Mouse (Mus musculus): ENCODE measurements around the gene Pdxk. TPM values are rescaled to one million over a fixed set of nuclear protein-coding genes. Genes with fewer than 3 reads are reported as not detected.

The Pdxk gene
- total RNA-seq, 2 experiments from 2014 or later: 95.6 to 96.1 TPM

DNA sequence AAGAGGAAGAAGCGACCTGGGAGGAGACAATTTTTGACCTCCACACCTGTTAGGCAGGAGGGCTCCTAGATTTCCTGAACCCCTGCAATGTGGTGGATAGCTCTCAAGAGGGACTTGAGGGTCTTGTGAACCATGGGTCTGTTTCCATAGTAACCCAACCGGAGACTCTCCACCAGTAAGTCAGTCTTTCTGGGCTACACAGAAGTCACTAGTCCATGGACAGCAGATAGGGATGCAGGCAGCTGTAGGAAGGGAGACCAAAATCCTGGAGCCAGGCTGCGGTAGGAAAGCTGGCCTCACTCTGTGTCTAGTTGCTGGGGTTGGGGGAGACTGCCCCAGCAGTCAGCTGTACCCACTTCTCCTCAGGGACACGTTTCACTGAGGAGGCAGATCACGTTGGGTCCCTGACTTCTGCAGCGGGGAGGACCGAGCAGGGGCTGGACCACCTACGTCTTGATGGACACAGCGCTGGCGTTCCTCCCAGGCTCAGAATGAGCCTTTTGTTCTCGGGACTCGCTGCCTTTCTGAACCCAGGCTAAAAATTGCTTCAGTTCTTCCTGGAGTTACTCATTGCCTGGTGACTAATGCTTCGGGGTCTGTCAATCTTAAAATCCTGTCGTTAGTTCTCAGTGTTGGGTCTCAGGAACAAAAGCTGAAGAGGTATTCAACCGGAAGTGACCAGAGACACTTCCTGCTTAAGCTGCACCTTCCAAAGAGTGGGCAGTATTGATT is 6.0 kb upstream of the Pdxk start:
- Histone ChIP-seq H3K27ac (peak overlapping the region; percentile 65), H3K4me3 (no peak overlapping the region; the same call in 1 of the 2 replicates)
- DNase-seq (ENCODE audit: low spot score in 2 of 2): no peak
- TF ChIP-seq CTCF (conservative IDR thresholded peaks at IDR 0.05): no peak

DNA sequence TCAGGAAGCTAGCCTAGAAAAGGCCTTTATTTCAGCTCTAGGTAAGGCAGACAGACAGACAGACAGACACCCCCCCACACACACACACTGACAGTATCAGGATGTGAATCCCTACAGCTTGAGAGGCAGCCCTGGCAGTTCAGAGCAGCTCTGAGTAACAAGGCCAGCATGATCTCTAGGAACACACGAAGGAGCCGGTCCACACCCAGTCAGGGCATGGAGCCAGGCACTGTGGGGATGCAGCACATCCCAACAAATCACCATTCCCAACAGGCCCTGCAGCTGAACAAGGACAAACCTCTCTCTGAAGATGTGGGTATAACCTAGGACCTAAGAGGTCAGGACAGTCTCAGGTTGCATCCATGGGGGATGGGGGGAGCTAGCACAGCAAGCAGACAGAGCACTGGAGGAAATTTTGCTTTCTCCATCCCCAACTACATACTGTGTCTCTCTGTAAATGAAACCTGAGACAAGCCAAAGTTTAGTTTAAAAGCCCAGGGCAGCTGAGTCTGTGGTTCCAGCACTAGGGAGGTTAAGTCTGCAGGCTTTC is 3.1 kb upstream of the Pdxk start:
- DNase-seq (ENCODE audit: low spot score in 2 of 2): no peak
- Histone ChIP-seq H3K27ac (no peak overlapping the region), H3K4me3 (no peak overlapping the region)
- no peak for TF ChIP-seq CTCF (conservative IDR thresholded peaks at IDR 0.05)

DNA sequence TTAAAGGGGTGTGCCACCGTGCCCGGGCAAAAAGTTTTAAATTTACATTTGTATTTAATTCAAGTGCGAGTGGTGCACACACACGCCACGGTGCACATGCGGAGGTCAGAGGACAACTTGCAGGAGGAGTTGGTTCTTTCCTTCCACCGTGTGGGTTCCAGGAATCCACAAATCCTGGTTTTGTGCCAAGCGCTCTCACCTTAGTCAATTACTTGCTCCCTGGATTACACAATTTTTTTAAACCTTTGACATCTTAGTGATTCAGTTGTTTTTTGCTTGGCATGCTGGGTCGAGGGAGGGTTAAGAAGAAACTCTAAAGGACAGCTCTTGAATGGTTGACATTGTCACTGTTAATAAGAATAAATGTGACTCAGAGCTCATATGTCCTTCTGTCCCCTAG is 1.9 kb upstream of the Pdxk start:
- H3K27ac ChIP-seq: no peak overlapping the region
- DNase-seq (ENCODE audit: low spot score in 2 of 2): no peak
- no peak overlapping the region for H3K4me3 ChIP-seq
- TF ChIP-seq CTCF (conservative IDR thresholded peaks at IDR 0.05): no peak

DNA sequence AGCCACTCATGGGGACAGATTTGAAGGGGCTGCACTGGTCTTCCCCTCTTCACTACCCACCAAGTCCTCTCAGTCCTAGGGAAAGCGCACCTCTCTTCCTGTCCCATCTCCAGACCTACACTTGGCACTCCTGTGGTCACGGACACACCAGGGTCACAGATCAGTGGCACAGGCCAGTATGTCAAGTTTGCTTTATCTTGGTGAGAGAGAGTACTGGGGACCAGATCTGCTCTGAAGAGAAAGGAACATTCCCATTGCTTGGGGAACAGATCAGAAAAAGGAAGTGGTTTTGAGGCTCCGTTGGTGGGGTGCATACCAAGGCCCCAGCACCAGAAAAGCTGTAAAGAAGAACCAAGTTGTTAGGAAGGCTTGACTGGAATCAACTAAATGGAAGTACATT is 697 bp upstream of the Pdxk start:
- TF ChIP-seq CTCF (conservative IDR thresholded peaks at IDR 0.05): no peak
- peak overlapping the region; percentile 96 for H3K27ac ChIP-seq

DNA sequence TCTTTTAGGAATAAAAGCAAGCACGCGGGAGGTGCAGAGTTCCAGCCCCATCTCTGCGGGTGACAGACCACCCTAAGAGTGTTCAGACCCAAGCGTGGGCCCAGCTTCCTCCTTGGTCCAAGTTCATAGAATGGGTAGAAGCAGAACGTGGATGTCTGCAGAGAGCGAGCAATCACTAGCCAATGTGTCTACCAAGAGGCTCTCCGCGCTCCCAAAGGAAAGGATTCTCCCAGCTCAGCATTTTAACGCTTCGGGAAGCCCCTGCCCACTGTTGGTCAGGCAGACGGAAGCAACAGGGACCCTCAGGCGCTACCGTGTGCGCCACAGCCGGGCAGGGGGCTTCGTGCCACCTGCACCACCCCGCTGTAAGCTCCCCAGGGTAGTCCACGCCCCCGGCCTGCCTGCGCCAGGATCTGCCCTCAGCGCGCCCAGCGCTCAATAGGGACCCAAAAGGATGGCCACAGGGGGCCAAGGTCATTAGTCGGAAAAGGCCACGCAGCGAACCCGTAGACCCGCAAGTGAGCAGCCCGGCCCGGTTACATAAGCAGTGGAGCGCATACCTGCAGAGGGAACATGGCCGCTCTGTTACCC is 479 bp downstream of the Pdxk start:
- DNase-seq (ENCODE audit: low spot score in 2 of 2): no peak
- Histone ChIP-seq H3K27ac (peak overlapping the region; percentile 96), H3K4me3 (peak overlapping the region; percentile 98)
- TF ChIP-seq CTCF (conservative IDR thresholded peaks at IDR 0.05): no peak

More for the DNA sequence above, 697 bp upstream of the Pdxk start:
- H3K4me3 ChIP-seq: peak overlapping the region; percentile 98; the same call in 1 of the 2 replicates
- DNase-seq (ENCODE audit: low spot score in 2 of 2): no peak

DNA sequence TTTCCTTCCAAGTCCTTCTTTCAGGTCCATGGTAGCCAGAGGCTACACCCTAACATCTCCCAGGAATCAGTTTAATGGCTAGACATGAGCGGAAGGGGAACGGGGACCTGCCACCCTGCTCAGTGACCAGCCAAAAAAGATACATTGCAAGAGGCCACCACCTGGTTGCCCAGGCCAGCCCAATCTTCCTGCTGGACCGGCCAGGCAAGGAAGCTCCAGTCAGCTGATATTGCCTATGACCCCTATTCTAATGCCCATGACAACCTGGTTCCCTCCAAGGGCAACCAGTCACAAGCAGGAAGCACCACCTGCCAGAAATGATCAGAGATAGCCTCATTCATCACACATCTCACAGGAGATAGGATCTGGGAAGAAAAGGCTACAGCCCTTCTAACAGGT is 1.0 kb downstream of the Pdxk start:
- DNase-seq (ENCODE audit: low spot score in 2 of 2): no peak
- Histone ChIP-seq H3K4me3 (peak overlapping the region; percentile 98), H3K27ac (peak overlapping the region; percentile 96)
- no peak for TF ChIP-seq CTCF (conservative IDR thresholded peaks at IDR 0.05)

DNA sequence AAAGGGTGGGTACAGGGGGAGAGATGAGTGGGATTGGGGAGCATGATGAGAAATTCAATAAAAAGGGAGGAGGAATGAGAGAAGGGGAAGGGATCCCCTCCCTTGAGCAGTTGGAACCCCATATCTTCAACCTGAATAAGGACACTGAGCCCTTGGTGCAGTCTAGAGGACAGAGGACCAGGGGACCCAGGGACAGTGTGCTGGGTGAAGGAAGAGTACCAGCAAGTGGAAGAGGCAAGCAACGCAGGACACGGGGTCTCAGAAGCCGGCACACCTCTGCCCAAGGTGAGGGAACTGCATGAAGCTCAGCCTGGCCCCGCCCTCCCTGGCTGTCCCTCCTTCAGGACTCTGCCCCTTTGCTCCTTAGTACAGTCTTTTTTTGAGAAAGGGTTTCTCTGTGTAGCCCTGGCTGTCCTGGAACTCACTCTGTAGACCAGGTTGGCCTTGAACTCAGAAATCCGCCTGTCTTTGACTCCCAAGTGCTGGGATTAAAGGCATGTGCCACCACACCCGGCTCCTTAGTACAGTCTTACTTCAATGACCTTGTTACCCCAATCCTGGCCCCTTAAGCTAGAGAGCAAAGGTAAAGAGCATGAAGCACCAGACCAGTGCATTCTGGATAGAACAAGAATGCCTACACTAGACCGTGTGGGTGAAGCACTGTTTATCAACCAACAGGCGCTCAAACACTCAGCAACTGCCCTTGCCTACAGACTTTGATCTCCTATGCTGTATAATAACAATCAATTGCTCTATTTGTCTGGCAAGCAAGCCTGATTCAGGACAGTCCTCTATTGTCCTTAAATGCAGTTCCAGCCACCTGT is 1.6 kb downstream of the Pdxk start:
- peak overlapping the region; percentile 98 for H3K4me3 ChIP-seq
- no peak for TF ChIP-seq CTCF (conservative IDR thresholded peaks at IDR 0.05)
- DNase-seq (ENCODE audit: low spot score in 2 of 2): no peak
- H3K27ac ChIP-seq: peak overlapping the region; percentile 96

DNA sequence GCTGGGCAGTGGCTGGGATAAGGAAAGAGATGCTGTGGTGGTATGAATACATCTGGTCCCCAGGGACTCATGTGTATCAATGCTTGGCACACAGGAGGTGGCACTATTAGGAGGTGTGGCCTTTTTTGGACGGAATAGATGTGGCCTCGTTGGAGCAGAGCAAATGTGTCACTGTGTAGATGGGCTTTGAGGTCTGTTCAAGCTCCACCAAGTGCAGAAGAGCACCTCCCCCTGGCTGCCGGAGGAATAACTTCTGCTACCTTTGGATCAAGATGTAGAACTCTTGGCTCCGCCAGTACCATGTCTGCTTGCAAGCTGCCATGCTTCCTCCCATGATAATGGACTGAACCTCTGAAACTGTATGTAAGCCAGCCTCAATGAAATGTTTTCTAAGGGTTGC is 3.0 kb downstream of the Pdxk start:
- Histone ChIP-seq H3K4me3 (no peak overlapping the region), H3K27ac (peak overlapping the region; percentile 73; the same call in 1 of the 2 replicates)
- TF ChIP-seq CTCF (conservative IDR thresholded peaks at IDR 0.05): peak; percentile 69
- no peak for DNase-seq (ENCODE audit: low spot score in 2 of 2)

DNA sequence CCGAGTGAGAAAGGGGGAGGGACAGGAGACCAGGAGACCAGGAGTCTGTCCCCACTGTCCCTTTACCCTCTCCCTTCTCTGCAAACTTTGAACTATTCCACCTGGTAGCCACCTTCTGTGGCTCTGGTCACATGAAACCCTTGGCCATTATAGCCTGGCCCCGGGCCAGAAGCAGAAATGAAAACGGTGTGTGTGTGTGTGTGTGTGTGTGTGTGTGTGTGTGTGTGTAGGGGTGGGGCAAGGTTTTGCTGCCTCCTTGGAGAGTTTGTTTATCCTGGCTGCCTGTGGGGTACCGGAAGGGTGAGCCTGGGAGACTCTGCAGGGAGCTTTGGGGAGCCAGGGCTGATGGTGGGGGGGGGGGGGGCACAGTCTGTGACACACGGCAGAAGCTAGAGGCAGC is 4.3 kb downstream of the Pdxk start:
- H3K4me3 ChIP-seq: no peak overlapping the region
- no peak for TF ChIP-seq CTCF (conservative IDR thresholded peaks at IDR 0.05)
- H3K27ac ChIP-seq: peak overlapping the region; percentile 84
- DNase-seq (ENCODE audit: low spot score in 2 of 2): no peak

DNA sequence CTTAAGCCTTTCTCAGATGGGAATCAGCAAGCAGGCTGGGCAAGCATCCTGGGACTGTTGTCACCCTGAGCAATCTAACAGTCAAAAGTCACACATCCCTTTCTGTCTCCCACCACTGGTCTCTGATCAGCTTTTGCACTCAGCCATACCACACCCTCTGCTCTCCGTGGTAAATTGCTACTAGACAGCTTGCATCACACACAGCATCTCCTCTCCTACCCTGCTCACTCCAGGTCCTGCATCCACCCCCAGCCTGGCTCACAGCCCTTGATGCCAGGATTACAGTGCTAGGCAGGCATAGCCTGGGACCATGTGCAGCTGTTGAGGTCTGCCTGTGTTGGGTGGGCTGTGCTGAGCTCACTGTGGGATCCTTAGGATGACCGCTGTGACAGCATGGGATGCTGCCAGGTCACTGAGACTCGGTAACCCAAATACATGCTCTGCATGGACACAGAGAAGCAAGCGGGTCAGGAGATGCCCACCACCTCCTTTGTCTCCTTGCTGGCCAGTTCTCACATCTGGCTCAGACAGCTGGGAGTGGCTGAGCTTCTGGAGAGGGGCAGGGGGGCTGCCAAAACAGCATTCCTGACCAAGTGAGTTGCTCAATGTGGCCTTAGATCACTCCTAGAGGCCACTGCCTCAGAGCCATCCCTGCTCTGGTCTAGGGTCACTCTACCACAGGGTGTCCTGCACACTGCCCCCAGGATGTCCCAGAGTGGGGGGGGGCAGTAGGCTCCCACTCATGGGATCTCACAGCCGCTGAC is 6.2 kb downstream of the Pdxk start:
- H3K4me3 ChIP-seq: no peak overlapping the region
- no peak for TF ChIP-seq CTCF (conservative IDR thresholded peaks at IDR 0.05)
- no peak for DNase-seq (ENCODE audit: low spot score in 2 of 2)
- peak overlapping the region; percentile 84 for H3K27ac ChIP-seq

DNA sequence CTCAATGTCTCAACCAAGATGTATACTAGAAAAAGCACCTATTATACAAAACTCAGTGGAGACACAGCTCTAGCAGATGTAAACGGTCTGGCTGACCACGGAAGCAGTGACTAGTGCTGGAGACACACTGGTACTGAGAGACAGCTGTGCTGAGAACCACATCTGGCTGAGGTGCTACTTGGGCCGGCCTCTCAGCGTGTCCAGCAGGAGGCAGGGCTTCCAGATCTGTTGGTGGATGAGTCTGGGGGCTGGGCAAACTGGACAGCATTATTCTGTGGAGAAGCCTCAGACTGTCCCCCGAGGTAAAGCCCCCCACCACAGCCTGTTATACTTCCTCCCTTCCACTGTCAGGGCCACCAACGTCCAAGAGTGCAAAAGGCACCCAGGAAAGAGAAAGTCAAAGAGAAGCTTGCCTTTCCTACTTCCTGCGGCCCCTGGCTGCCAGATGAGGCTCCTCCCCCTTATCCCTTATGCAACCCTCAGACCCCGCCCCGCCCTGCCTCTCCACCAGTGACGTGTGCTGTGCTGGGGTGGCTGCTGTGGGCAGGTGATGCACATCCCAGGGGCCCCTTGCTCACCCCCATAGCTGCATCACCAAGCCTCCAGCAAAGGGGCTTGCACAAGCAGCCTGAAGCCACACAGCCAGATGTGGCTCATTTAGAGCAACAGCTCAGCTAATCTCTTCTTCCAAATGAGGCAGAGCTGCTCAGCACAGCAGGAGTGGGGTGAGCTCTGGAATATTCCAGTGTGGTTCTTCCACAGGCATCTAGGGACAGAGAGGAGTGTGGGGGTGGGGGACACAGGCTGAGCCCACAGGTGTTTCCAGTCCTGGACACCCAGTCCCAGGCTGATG is 7.1 kb downstream of the Pdxk start:
- no peak overlapping the region for H3K4me3 ChIP-seq
- DNase-seq (ENCODE audit: low spot score in 2 of 2): peak in 1 of 2 experiments; percentile 39
- TF ChIP-seq CTCF (conservative IDR thresholded peaks at IDR 0.05): no peak
- peak overlapping the region; percentile 84 for H3K27ac ChIP-seq
